Mouse (Mus musculus): ENCODE data around the gene Gas2l1.

Gas2l1 gene

GRCm38 (mm10) chr11:5042645-5043381 is 22.3 kb downstream of the Gas2l1 start:
- DNase-seq (ENCODE audit: low spot score in 2 of 2), result no peak

- DNase-seq (ENCODE audit: low spot score in 2 of 2), result no peak
Observed at GRCm38 (mm10) chr11:5041144-5041780, 23.9 kb downstream of the Gas2l1 start.

- DNase-seq (ENCODE audit: low spot score in 2 of 2), result no peak
Observed at GRCm38 (mm10) chr11:5040585-5040984, 24.5 kb downstream of the Gas2l1 start.

GRCm38 (mm10) chr11:5037146-5037854 is 27.8 kb downstream of the Gas2l1 start:
- no peak for DNase-seq (ENCODE audit: low spot score in 2 of 2)

GRCm38 (mm10) chr11:5035421-5035820 is 29.7 kb downstream of the Gas2l1 start:
- no peak for DNase-seq (ENCODE audit: low spot score in 2 of 2)

- no peak for DNase-seq (ENCODE audit: low spot score in 2 of 2)
Observed at GRCm38 (mm10) chr11:5033136-5033535, 32.0 kb downstream of the Gas2l1 start.

- DNase-seq (ENCODE audit: low spot score in 2 of 2), result no peak
Observed at GRCm38 (mm10) chr11:5032706-5033105, 32.4 kb downstream of the Gas2l1 start.

GRCm38 (mm10) chr11:5028228-5028627 is 36.9 kb downstream of the Gas2l1 start:
- DNase-seq (ENCODE audit: low spot score in 2 of 2), result no peak

- DNase-seq (ENCODE audit: low spot score in 2 of 2), result no peak
Observed at GRCm38 (mm10) chr11:5025108-5025507, 40.0 kb downstream of the Gas2l1 start.

GRCm38 (mm10) chr11:5017506-5017905 is 47.6 kb downstream of the Gas2l1 start:
- no peak for DNase-seq (ENCODE audit: low spot score in 2 of 2)

GRCm38 (mm10) chr11:5016286-5016685 is 48.8 kb downstream of the Gas2l1 start:
- no peak for DNase-seq (ENCODE audit: low spot score in 2 of 2)

GRCm38 (mm10) chr11:5015720-5016119 is 49.4 kb downstream of the Gas2l1 start:
- DNase-seq (ENCODE audit: low spot score in 2 of 2), result no peak

GRCm38 (mm10) chr11:5012213-5012715 is 52.9 kb downstream of the Gas2l1 start:
- no peak for DNase-seq (ENCODE audit: low spot score in 2 of 2)

- no peak for DNase-seq (ENCODE audit: low spot score in 2 of 2)
Observed at GRCm38 (mm10) chr11:5011480-5011879, 53.6 kb downstream of the Gas2l1 start.

GRCm38 (mm10) chr11:5010205-5010604 is 54.9 kb downstream of the Gas2l1 start:
- no peak for DNase-seq (ENCODE audit: low spot score in 2 of 2)

- no peak for DNase-seq (ENCODE audit: low spot score in 2 of 2)
Observed at GRCm38 (mm10) chr11:5009354-5010074, 55.6 kb downstream of the Gas2l1 start.

GRCm38 (mm10) chr11:5008867-5009266 is 56.3 kb downstream of the Gas2l1 start:
- DNase-seq (ENCODE audit: low spot score in 2 of 2), result no peak

- no peak for DNase-seq (ENCODE audit: low spot score in 2 of 2)
Observed at GRCm38 (mm10) chr11:5007186-5007585, 57.9 kb downstream of the Gas2l1 start.

- DNase-seq (ENCODE audit: low spot score in 2 of 2), result no peak
Observed at GRCm38 (mm10) chr11:5005528-5005927, 59.6 kb downstream of the Gas2l1 start.
